Mouse (Mus musculus): ENCODE results near the gene Rrp1. TPM values are rescaled to one million over a fixed set of nuclear protein-coding genes. Genes with fewer than 3 reads are reported as not detected.

Rrp1 gene
- polyA plus RNA-seq, 1 experiment: 132 TPM

GRCm38 (mm10) chr10:78355931-78356593 is 56.8 kb downstream of the Rrp1 start:
- TF ChIP-seq EP300 (IDR thresholded peaks at IDR 0.05; ENCODE audit: insufficient read depth, low read depth, low read length) (no peak), POLR2A (IDR thresholded peaks at IDR 0.05; ENCODE audit: insufficient read depth, low read length) (no peak), CTCF (IDR thresholded peaks at IDR 0.05; ENCODE audit: low read depth, low read length) (no peak)

GRCm38 (mm10) chr10:78353196-78353595 is 59.6 kb downstream of the Rrp1 start:
- H3K27ac ChIP-seq (ENCODE audit: insufficient read depth, low read length): no peak overlapping the region
- H3K9ac ChIP-seq (ENCODE audit: low read depth, poor library complexity, severe bottlenecking): 0 out of 2 replicates have a peak overlapping the region, but pooled peaks have one; percentile 97
- H3K9me3 ChIP-seq (replicated peaks; ENCODE audit: control insufficient read depth, insufficient read depth, low read length, poor library complexity, severe bottlenecking): no peaks in the 10 kb centered on the region
- no peak for TF ChIP-seq CTCF (IDR thresholded peaks at IDR 0.05; ENCODE audit: low read depth, low read length)
- TF ChIP-seq EP300 (IDR thresholded peaks at IDR 0.05; ENCODE audit: insufficient read depth, low read depth, low read length): no peak
- no peak for TF ChIP-seq POLR2A (IDR thresholded peaks at IDR 0.05; ENCODE audit: insufficient read depth, low read length)
- peaks cover 3% of the 10 kb centered on the region for H3K4me1 ChIP-seq (ENCODE audit: control insufficient read depth, insufficient read depth, low read length)
- H3K36me3 ChIP-seq (ENCODE audit: control insufficient read depth, insufficient read depth, low read length, poor library complexity, severe bottlenecking): no peaks in the 10 kb centered on the region
- H3K4me3 ChIP-seq (ENCODE audit: low read depth, low read length): no peak overlapping the region
- no peaks in the 10 kb centered on the region; the same call in 1 of the 2 replicates for H3K27me3 ChIP-seq (ENCODE audit: control insufficient read depth, insufficient read depth, low read length, poor library complexity, severe bottlenecking)

More at GRCm38 (mm10) chr10:78355931-78356593, 56.8 kb downstream of the Rrp1 start:
- Histone ChIP-seq H3K9ac (ENCODE audit: low read depth, poor library complexity, severe bottlenecking) (no peak overlapping the region), H3K9me3 (replicated peaks; ENCODE audit: control insufficient read depth, insufficient read depth, low read length, poor library complexity, severe bottlenecking) (no peaks in the 10 kb centered on the region), H3K4me3 (ENCODE audit: low read depth, low read length) (no peak overlapping the region), H3K27me3 (ENCODE audit: control insufficient read depth, insufficient read depth, low read length, poor library complexity, severe bottlenecking) (no peaks in the 10 kb centered on the region; the same call in 1 of the 2 replicates), H3K36me3 (ENCODE audit: control insufficient read depth, insufficient read depth, low read length, poor library complexity, severe bottlenecking) (no peaks in the 10 kb centered on the region), H3K27ac (ENCODE audit: insufficient read depth, low read length) (no peak overlapping the region), H3K4me1 (ENCODE audit: control insufficient read depth, insufficient read depth, low read length) (peaks cover 3% of the 10 kb centered on the region)

- TF ChIP-seq CTCF (IDR thresholded peaks at IDR 0.05; ENCODE audit: low read depth, low read length) (no peak), EP300 (IDR thresholded peaks at IDR 0.05; ENCODE audit: insufficient read depth, low read depth, low read length) (no peak), POLR2A (IDR thresholded peaks at IDR 0.05; ENCODE audit: insufficient read depth, low read length) (no peak)
- Histone ChIP-seq H3K27ac (ENCODE audit: insufficient read depth, low read length) (no peak overlapping the region), H3K4me1 (ENCODE audit: control insufficient read depth, insufficient read depth, low read length) (peaks cover 3% of the 10 kb centered on the region)
These were observed 60.2 kb downstream of the Rrp1 start for GRCm38 (mm10) chr10:78352666-78353030.

GRCm38 (mm10) chr10:78351887-78352665 is 60.8 kb downstream of the Rrp1 start, which contains the start of gene Agpat3:
Agpat3 (minus strand) TSS chr10:78352489.
- no peak for TF ChIP-seq POLR2A (IDR thresholded peaks at IDR 0.05; ENCODE audit: insufficient read depth, low read length)
- TF ChIP-seq EP300 (IDR thresholded peaks at IDR 0.05; ENCODE audit: insufficient read depth, low read depth, low read length): no peak
- no peak for TF ChIP-seq CTCF (IDR thresholded peaks at IDR 0.05; ENCODE audit: low read depth, low read length)
- peak within 1 kb of the TSS; percentile 97 for H3K9ac ChIP-seq (ENCODE audit: low read depth, poor library complexity, severe bottlenecking)
- peaks cover 3% of the 10 kb centered on the region for H3K4me1 ChIP-seq (ENCODE audit: control insufficient read depth, insufficient read depth, low read length)
- peak within 1 kb of the TSS; percentile 82 for H3K4me3 ChIP-seq (ENCODE audit: low read depth, low read length)
- no peaks in the 10 kb centered on the region for H3K36me3 ChIP-seq (ENCODE audit: control insufficient read depth, insufficient read depth, low read length, poor library complexity, severe bottlenecking)
- no peak within 1 kb of the TSS for H3K27ac ChIP-seq (ENCODE audit: insufficient read depth, low read length)
- no peaks in the 10 kb centered on the region for H3K9me3 ChIP-seq (replicated peaks; ENCODE audit: control insufficient read depth, insufficient read depth, low read length, poor library complexity, severe bottlenecking)
- H3K27me3 ChIP-seq (ENCODE audit: control insufficient read depth, insufficient read depth, low read length, poor library complexity, severe bottlenecking): no peaks in the 10 kb centered on the region; the same call in 1 of the 2 replicates

More at GRCm38 (mm10) chr10:78352666-78353030, 60.2 kb downstream of the Rrp1 start:
- H3K27me3 ChIP-seq (ENCODE audit: control insufficient read depth, insufficient read depth, low read length, poor library complexity, severe bottlenecking): no peaks in the 10 kb centered on the region; the same call in 1 of the 2 replicates
- no peaks in the 10 kb centered on the region for H3K36me3 ChIP-seq (ENCODE audit: control insufficient read depth, insufficient read depth, low read length, poor library complexity, severe bottlenecking)
- H3K4me3 ChIP-seq (ENCODE audit: low read depth, low read length): peak overlapping the region; percentile 82
- H3K9ac ChIP-seq (ENCODE audit: low read depth, poor library complexity, severe bottlenecking): peak overlapping the region; percentile 97
- no peaks in the 10 kb centered on the region for H3K9me3 ChIP-seq (replicated peaks; ENCODE audit: control insufficient read depth, insufficient read depth, low read length, poor library complexity, severe bottlenecking)

GRCm38 (mm10) chr10:78351564-78351886 is 61.3 kb downstream of the Rrp1 start:
- Histone ChIP-seq H3K9ac (ENCODE audit: low read depth, poor library complexity, severe bottlenecking) (peak overlapping the region; percentile 97), H3K27me3 (ENCODE audit: control insufficient read depth, insufficient read depth, low read length, poor library complexity, severe bottlenecking) (no peaks in the 10 kb centered on the region; the same call in 1 of the 2 replicates), H3K36me3 (ENCODE audit: control insufficient read depth, insufficient read depth, low read length, poor library complexity, severe bottlenecking) (no peaks in the 10 kb centered on the region), H3K4me3 (ENCODE audit: low read depth, low read length) (peak overlapping the region; percentile 82), H3K4me1 (ENCODE audit: control insufficient read depth, insufficient read depth, low read length) (peaks cover 3% of the 10 kb centered on the region), H3K9me3 (replicated peaks; ENCODE audit: control insufficient read depth, insufficient read depth, low read length, poor library complexity, severe bottlenecking) (no peaks in the 10 kb centered on the region), H3K27ac (ENCODE audit: insufficient read depth, low read length) (no peak overlapping the region)
- TF ChIP-seq POLR2A (IDR thresholded peaks at IDR 0.05; ENCODE audit: insufficient read depth, low read length): no peak
- no peak for TF ChIP-seq EP300 (IDR thresholded peaks at IDR 0.05; ENCODE audit: insufficient read depth, low read depth, low read length)
- TF ChIP-seq CTCF (IDR thresholded peaks at IDR 0.05; ENCODE audit: low read depth, low read length): no peak

Data from ES-Bruce4 (cell line).